Mouse (Mus musculus) layer of hippocampus, adult 2 months (tissue): ENCODE measurements around the gene Arl8b. TPM values are rescaled to one million over a fixed set of nuclear protein-coding genes. Genes with fewer than 3 reads are reported as not detected.

Source experiments
- DNase-seq, 2 experiments: peaks; one replicate each; pipeline ENCODE4 v3.0.0; 2022; ENCODE audit warnings: low spot score in 2 of 2
- H3K27ac ChIP-seq: fragments of 200-600 bp; 2 replicates; pipeline ENCODE4 v1.8.1; 2022
- H3K4me3 ChIP-seq: fragments of 200-600 bp; 2 replicates; pipeline ENCODE4 v1.8.1; 2022; ENCODE audit warnings: mild to moderate bottlenecking
- CTCF ChIP-seq: fragments of 200-600 bp; conservative IDR thresholded peaks from 2 replicates; pipeline ENCODE4 v1.8.1; 2022; ENCODE audit warnings: antibody characterized with exemption, mild to moderate bottlenecking, moderate library complexity
- total RNA-seq, 2 experiments: library from RNA; stranded (reverse); gene quantifications; 2 replicates each; pipeline ENCODE4 v1.2.3; 2021

The Arl8b gene
- total RNA-seq, 2 experiments from 2014 or later = 202 to 216 TPM

GRCm38 (mm10) chr6:108829386-108830370 lies 46.8 kb downstream of the Arl8b start:
- peak overlapping the region; percentile 91 for H3K27ac ChIP-seq
- DNase-seq = no peak
- H3K4me3 ChIP-seq = peak overlapping the region; percentile 86
- no peak for TF ChIP-seq CTCF

DNA sequence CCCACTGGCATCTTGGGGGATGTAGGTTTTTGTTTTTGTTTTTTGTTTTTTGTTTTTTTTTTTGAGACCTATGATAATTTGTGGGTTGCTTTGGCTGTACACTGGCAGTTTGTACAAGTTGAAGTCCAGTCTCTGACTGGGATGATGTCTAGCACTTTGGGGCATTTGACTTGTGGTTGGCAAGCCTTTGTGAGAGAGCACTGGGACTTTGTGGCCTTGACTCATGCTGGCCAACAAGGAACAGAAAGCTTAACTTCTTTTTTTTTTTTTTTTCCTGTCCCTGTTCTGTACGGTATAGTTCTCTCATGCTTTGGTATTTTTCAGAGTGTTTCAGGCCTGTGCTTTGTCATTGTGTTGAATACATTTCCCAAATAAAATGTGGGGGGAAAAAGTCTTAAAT lies 49.3 kb downstream of the Arl8b start:
- no peak overlapping the region for H3K4me3 ChIP-seq
- H3K27ac ChIP-seq = no peak overlapping the region
- DNase-seq = no peak
- no peak for TF ChIP-seq CTCF

- TF ChIP-seq CTCF = no peak
- Histone ChIP-seq H3K27ac (no peak overlapping the region), H3K4me3 (no peak overlapping the region)
- DNase-seq = no peak
Measured at GRCm38 (mm10) chr6:108832989-108833388, 50.1 kb downstream of the Arl8b start.

GRCm38 (mm10) chr6:108833963-108834697 lies 51.2 kb downstream of the Arl8b start:
- TF ChIP-seq CTCF = no peak
- no peak overlapping the region; the same call in 1 of the 2 replicates for H3K27ac ChIP-seq
- no peak overlapping the region for H3K4me3 ChIP-seq
- no peak for DNase-seq

GRCm38 (mm10) chr6:108835765-108836691 lies 53.1 kb downstream of the Arl8b start:
- Histone ChIP-seq H3K4me3 (no peak overlapping the region), H3K27ac (peak overlapping the region; percentile 70)
- no peak for TF ChIP-seq CTCF
- no peak for DNase-seq

DNA sequence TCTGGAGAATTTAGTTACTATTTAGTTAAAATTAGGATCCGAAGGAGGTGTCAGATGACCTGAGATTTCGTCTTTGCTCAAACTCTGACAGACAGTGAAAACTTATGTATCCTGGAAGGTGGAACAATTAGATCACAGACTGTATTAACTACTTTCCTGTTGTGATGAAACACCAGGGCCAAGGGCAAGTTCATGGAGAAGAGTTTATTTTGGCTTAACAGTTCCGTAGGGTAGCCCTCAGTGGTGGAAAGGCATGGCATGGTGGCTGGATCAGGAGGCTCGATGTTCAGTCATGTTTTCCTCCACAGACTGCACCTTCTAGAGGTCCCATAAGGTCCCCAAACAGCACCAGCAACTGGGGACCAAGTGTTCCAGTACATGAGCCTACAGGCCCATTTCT lies 54.2 kb downstream of the Arl8b start:
- H3K27ac ChIP-seq = 0 out of 2 replicates have a peak overlapping the region, but pooled peaks have one; percentile 70
- DNase-seq = no peak
- H3K4me3 ChIP-seq = no peak overlapping the region
- no peak for TF ChIP-seq CTCF

GRCm38 (mm10) chr6:108837958-108838357 lies 55.1 kb downstream of the Arl8b start:
- no peak for DNase-seq
- TF ChIP-seq CTCF = no peak
- peak overlapping the region; percentile 49; the same call in 1 of the 2 replicates for H3K27ac ChIP-seq
- H3K4me3 ChIP-seq = no peak overlapping the region

DNA sequence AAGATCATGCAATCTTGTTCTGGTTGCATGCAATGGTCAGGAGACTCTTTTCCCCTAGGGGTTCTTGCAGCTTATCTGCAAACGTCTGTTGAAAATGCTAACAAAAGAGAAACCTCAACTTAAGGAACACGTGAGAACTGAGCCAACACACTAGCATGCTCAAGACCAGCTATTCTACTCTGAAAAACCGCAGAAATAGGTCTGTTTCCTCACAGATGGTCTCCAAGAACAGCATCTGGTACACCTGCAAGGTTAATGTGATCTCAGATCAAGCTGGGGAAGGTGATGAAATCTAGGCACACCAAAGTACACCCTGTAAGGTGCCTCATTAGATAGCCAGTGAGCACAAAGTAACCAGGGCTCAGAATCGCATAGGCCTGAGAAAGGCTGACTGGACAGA lies 56.5 kb downstream of the Arl8b start:
- no peak for DNase-seq
- TF ChIP-seq CTCF = no peak
- Histone ChIP-seq H3K4me3 (no peak overlapping the region), H3K27ac (no peak overlapping the region)

DNA sequence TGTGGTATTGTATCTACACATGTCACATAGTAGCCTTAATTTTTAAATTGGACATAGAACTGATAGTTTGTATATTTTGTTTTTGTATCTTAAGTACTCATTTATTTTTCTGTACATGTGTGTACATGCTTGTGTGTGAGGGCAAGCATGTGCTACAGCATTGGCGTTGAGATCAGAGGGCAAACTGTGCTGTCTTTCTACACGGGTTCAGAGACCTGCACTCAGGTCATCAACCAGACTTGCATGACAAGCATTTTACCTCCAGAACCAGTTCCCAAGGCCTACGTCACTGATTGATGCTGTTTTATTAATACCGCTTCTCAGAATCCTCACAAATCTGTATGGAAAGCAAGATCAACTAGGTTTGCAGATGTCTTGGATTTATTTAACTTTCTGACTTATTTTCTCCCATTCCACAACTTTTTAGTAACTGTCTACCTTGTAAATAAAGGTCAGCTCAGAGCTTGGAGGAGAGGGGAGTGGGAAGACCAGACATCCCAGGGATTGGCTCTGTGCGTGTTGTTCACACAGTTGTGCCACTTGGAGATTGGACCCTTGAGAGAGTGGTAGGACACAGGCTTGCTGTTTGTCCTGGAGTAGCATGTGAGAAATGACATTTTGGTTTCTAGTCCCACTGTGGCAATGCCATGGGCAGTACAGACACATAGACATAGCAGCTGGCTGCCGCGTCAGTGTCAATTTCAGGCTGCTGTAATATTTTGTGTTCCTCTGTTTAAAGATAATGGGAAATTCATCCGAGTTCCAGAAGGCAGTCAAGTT lies 58.2 kb downstream of the Arl8b start:
- Histone ChIP-seq H3K4me3 (no peak overlapping the region), H3K27ac (no peak overlapping the region)
- no peak for DNase-seq
- no peak for TF ChIP-seq CTCF

GRCm38 (mm10) chr6:108843664-108844063 lies 60.8 kb downstream of the Arl8b start:
- H3K4me3 ChIP-seq = no peak overlapping the region
- DNase-seq = no peak
- 0 out of 2 replicates have a peak overlapping the region, but pooled peaks have one; percentile 28 for H3K27ac ChIP-seq
- no peak for TF ChIP-seq CTCF

- no peak for DNase-seq
- Histone ChIP-seq H3K27ac (0 out of 2 replicates have a peak overlapping the region, but pooled peaks have one; percentile 28), H3K4me3 (no peak overlapping the region)
- TF ChIP-seq CTCF = no peak
Measured at GRCm38 (mm10) chr6:108844093-108844492, 61.2 kb downstream of the Arl8b start.
